Mouse (Mus musculus) bone marrow, adult 2 months (tissue): Measurements from ENCODE around the gene Itga5.

Experiments
- CTCF ChIP-seq: fragments of 200-500 bp; IDR thresholded peaks from 2 replicates; pipeline ENCODE4 v1.5.1; 2011; ENCODE audit warnings: low read length, control low read depth; ENCODE audit not compliant: control insufficient read depth, insufficient read depth
- POLR2A ChIP-seq: fragments of 200-500 bp; IDR thresholded peaks from 2 replicates; pipeline ENCODE4 v1.6.1; 2011; ENCODE audit warnings: low read depth, mild to moderate bottlenecking, control low read depth, low read length, borderline replicate concordance; ENCODE audit not compliant: control insufficient read depth

DNA sequence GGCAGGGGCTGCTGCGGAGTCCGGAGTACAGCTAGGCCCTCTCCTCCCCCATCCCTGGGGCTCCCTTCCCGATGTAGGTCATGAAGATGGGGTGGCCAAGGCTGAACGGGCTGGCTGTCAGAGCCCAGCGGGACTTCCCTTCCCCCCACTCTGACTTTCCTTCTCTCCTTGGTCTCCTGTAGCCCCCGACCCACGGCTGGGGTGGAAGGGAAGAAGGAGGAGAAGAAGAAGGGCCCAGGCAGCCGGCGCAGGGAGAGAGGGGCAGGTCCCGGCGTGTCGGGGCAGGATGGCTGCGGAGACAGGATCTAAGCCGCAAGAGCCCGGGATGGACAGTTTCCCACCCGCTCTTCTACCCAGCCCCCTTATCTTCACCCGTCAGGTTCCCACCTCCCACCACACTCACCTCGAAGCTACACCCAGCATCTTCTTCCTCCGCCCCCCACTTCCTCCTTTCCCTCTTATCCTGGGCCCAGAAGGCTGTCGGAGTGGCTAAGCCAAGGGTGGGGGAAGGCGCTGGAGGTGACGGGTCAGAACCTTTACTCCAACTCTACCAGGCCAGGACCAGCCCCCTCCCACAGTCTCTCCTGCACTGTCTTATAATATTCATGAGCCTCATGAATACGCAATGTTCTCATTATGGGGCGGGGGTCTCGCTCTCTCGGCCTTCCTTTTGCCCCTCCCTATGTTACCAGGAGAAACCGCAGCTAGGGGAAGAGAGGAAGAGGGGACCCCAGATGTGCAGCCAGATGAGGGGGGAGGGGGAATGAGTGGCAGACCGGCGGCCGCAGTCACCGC is 27.2 kb downstream of the Itga5 start:
- no peak for TF ChIP-seq CTCF
- TF ChIP-seq POLR2A = no peak
